Mouse (Mus musculus) stomach, postnatal 0 days (tissue): ENCODE results near the gene Gm11562. TPM values are rescaled to one million over a fixed set of nuclear protein-coding genes. Genes with fewer than 3 reads are reported as not detected.

Source experiments
- ATAC-seq: fragments of 200-750 bp; cut with Nextera tagmentation; 2 replicates; pipeline ENCODE4 v1.8.0; 2017; ENCODE audit not compliant: low FRiP score, low TSS enrichment
- DNase-seq: peaks from one replicate; pipeline ENCODE4 v3.0.0-alpha.2; 2016; ENCODE audit warnings: low spot score
- H3K27ac ChIP-seq: fragments of 300-500 bp; sonication (generic); replicated peaks from 2 replicates; pipeline ENCODE4 v1.5.1; 2014; ENCODE audit warnings: mild to moderate bottlenecking, control low read depth
- H3K27me3 ChIP-seq: fragments of 300-500 bp; sonication (generic); 2 replicates; pipeline ENCODE4 v1.6.1; 2014; ENCODE audit warnings: low read length; ENCODE audit not compliant: control insufficient read depth, insufficient read depth
- H3K36me3 ChIP-seq: fragments of 300-500 bp; sonication (generic); 2 replicates; pipeline ENCODE4 v1.6.1; 2014; ENCODE audit warnings: low read length, mixed read lengths; ENCODE audit not compliant: control insufficient read depth, insufficient read depth
- H3K4me1 ChIP-seq: fragments of 300-500 bp; sonication (generic); replicated peaks from 2 replicates; pipeline ENCODE4 v1.6.1; 2014; ENCODE audit warnings: antibody characterized with exemption; ENCODE audit not compliant: control insufficient read depth, insufficient read depth
- H3K4me2 ChIP-seq: fragments of 300-500 bp; sonication (generic); replicated peaks from 2 replicates; pipeline ENCODE4 v1.6.1; 2014; ENCODE audit warnings: low read depth, mild to moderate bottlenecking, control low read depth, moderate library complexity
- H3K4me3 ChIP-seq: fragments of 300-500 bp; sonication (generic); 2 replicates; pipeline ENCODE4 v1.5.1; 2014; ENCODE audit warnings: low read depth, low read length, control low read depth
- H3K9ac ChIP-seq: fragments of 300-500 bp; sonication (generic); 2 replicates; pipeline ENCODE4 v1.6.1; 2014; ENCODE audit warnings: mild to moderate bottlenecking, low read length, control low read depth, mixed read lengths
- H3K9me3 ChIP-seq: fragments of 300-500 bp; sonication (generic); 2 replicates; pipeline ENCODE4 v1.6.1; 2016; ENCODE audit warnings: low read length; ENCODE audit not compliant: control insufficient read depth
- CTCF ChIP-seq: IDR thresholded peaks from 2 replicates; pipeline ENCODE4 v1.5.1; 2016; ENCODE audit warnings: antibody characterized with exemption, low read depth, mild to moderate bottlenecking, moderate library complexity
- EP300 ChIP-seq: optimal IDR thresholded peaks from 2 replicates; pipeline ENCODE3; 2016; ENCODE audit warnings: antibody characterized with exemption
- WGBS: fragments of 180-500 bp; shearing (Covaris S2); extraction: QIAGEN DNeasy Blood & Tissue Kit; methylation state at CpG from one replicate; pipeline ENCODE4 v1.1.7; 2014; 5-methylcytosine and 5-hydroxymethylcytosine counted together
- polyA plus RNA-seq: library from polyadenylated mRNA; unstranded; fragments of >200 nt; fragmentation: Nextera tagmentation; extraction: Ambion mirVana; gene quantifications from 2 replicates; pipeline ENCODE4 v1.2.1, GENCODE M21; 2015

The Gm11562 gene
- polyA plus RNA-seq, 1 experiment from 2014 or later, result not detected

- no peak overlapping the region for H3K4me2 ChIP-seq
- DNase-seq (no peak), ATAC-seq (no peak)
- no peak overlapping the region for H3K4me3 ChIP-seq
- TF ChIP-seq EP300, result no peak
- no peak for TF ChIP-seq CTCF
- H3K4me1 ChIP-seq, result no peaks in the 10 kb centered on the region
- no peak overlapping the region for H3K27ac ChIP-seq
- no peaks in the 10 kb centered on the region for H3K9me3 ChIP-seq
- no peaks in the 10 kb centered on the region for H3K27me3 ChIP-seq
- no peak overlapping the region for H3K9ac ChIP-seq
- no peaks in the 10 kb centered on the region for H3K36me3 ChIP-seq
- 73% methylated on average over 6 of the region's 6 CpGs for WGBS
Measured at GRCm38 (mm10) chr11:99581564-99581963, 38.7 kb downstream of the Gm11562 start.

- Histone ChIP-seq H3K4me1 (no peaks in the 10 kb centered on the region), H3K9me3 (no peaks in the 10 kb centered on the region), H3K4me2 (no peak overlapping the region), H3K27me3 (no peaks in the 10 kb centered on the region), H3K4me3 (no peak overlapping the region), H3K27ac (no peak overlapping the region), H3K9ac (no peak overlapping the region), H3K36me3 (no peaks in the 10 kb centered on the region)
- no peak for DNase-seq
- ATAC-seq, result no peak
- 86% methylated on average over 5 of the region's 5 CpGs for WGBS
- TF ChIP-seq CTCF (no peak), EP300 (no peak)
Measured at GRCm38 (mm10) chr11:99581051-99581450, 39.2 kb downstream of the Gm11562 start.

GRCm38 (mm10) chr11:99580636-99581035 lies 39.6 kb downstream of the Gm11562 start, which contains the start of gene Krtap1-5:
Krtap1-5 (minus strand) TSS chr11:99581016.
- H3K9me3 ChIP-seq, result no peaks in the 10 kb centered on the region
- DNase-seq, result no peak
- H3K27ac ChIP-seq, result no peak within 1 kb of the TSS
- no peak within 1 kb of the TSS for H3K9ac ChIP-seq
- H3K27me3 ChIP-seq, result no peaks in the 10 kb centered on the region
- no peak for TF ChIP-seq CTCF
- no peak for TF ChIP-seq EP300
- no peak within 1 kb of the TSS for H3K4me3 ChIP-seq
- no peak within 1 kb of the TSS for H3K4me2 ChIP-seq
- ATAC-seq, result no peak
- WGBS, result 83% methylated on average over 6 of the region's 6 CpGs
- no peaks in the 10 kb centered on the region for H3K36me3 ChIP-seq
- H3K4me1 ChIP-seq, result no peaks in the 10 kb centered on the region

- no peaks in the 10 kb centered on the region for H3K27me3 ChIP-seq
- H3K36me3 ChIP-seq, result no peaks in the 10 kb centered on the region
- no peaks in the 10 kb centered on the region for H3K4me1 ChIP-seq
- no peak overlapping the region for H3K27ac ChIP-seq
- H3K9ac ChIP-seq, result no peak overlapping the region
- TF ChIP-seq CTCF (peak; percentile 95), EP300 (no peak)
- no peak overlapping the region for H3K4me3 ChIP-seq
- H3K9me3 ChIP-seq, result no peaks in the 10 kb centered on the region
- peak overlapping the region; percentile 38 for H3K4me2 ChIP-seq
- ATAC-seq, result peak; percentile 68; the same call in 1 of the 2 replicates
- DNase-seq, result peak; percentile 80
- WGBS, result 2% methylated on average over 7 of the region's 7 CpGs
Measured at GRCm38 (mm10) chr11:99574106-99574505, 46.1 kb downstream of the Gm11562 start.

GRCm38 (mm10) chr11:99573164-99573563 lies 47.1 kb downstream of the Gm11562 start:
- no peaks in the 10 kb centered on the region for H3K27me3 ChIP-seq
- TF ChIP-seq EP300 (no peak), CTCF (no peak)
- DNase-seq (no peak), ATAC-seq (no peak)
- no peaks in the 10 kb centered on the region for H3K9me3 ChIP-seq
- H3K9ac ChIP-seq, result no peak overlapping the region
- H3K4me2 ChIP-seq, result no peak overlapping the region
- 55% methylated on average over 4 of the region's 4 CpGs for WGBS
- H3K4me1 ChIP-seq, result no peaks in the 10 kb centered on the region
- H3K27ac ChIP-seq, result no peak overlapping the region
- H3K4me3 ChIP-seq, result no peak overlapping the region
- H3K36me3 ChIP-seq, result no peaks in the 10 kb centered on the region

Other genes with a start within 250 kb of the Gm11562 start
- gene Krt28, start 245.5 kb downstream of the Gm11562 start, polyA plus RNA-seq, result 0.10 TPM in 1 of 2 replicates, not detected in the other
- gene Krt10, start 231.1 kb downstream of the Gm11562 start, polyA plus RNA-seq, result 431 and 466 TPM in 2 replicates
- gene Krt12, start 198.2 kb downstream of the Gm11562 start, polyA plus RNA-seq, result 0.16 and 0.21 TPM in 2 replicates
- gene Krt20, start 182.3 kb downstream of the Gm11562 start, polyA plus RNA-seq, result 110 and 119 TPM in 2 replicates
- gene Krt23, start 127.3 kb downstream of the Gm11562 start, polyA plus RNA-seq, result 204 and 221 TPM in 2 replicates
- 0.07 TPM in 1 of 2 replicates, not detected in the other for gene Krt39, start 99.1 kb downstream of the Gm11562 start, polyA plus RNA-seq
- gene Krt40, start 77.3 kb downstream of the Gm11562 start, polyA plus RNA-seq, result not detected in 2 replicates
- gene Krtap3-3, start 69.6 kb downstream of the Gm11562 start, polyA plus RNA-seq, result not detected in 2 replicates
- 0.19 and 0.34 TPM in 2 replicates for gene Krtap3-2, start 63.6 kb downstream of the Gm11562 start, polyA plus RNA-seq
- gene Gm11939, start 61.0 kb downstream of the Gm11562 start, polyA plus RNA-seq, result not detected in 2 replicates
- gene Krtap3-1, start 53.8 kb downstream of the Gm11562 start, polyA plus RNA-seq, result not detected in 2 replicates
- not detected in 2 replicates for gene Krtap1-5, start 39.4 kb downstream of the Gm11562 start, polyA plus RNA-seq
- not detected in 2 replicates for gene Krtap1-4, start 36.8 kb downstream of the Gm11562 start, polyA plus RNA-seq
- gene Krtap1-3, start 29.1 kb downstream of the Gm11562 start, polyA plus RNA-seq, result not detected in 2 replicates
- not detected in 2 replicates for gene Krtap9-3, start 22.3 kb downstream of the Gm11562 start, polyA plus RNA-seq
- gene Gm11938, start 17.1 kb downstream of the Gm11562 start, polyA plus RNA-seq, result not detected in 2 replicates
- gene Gm11937, start 10.2 kb downstream of the Gm11562 start, polyA plus RNA-seq, result not detected in 2 replicates
- gene Krtap2-4, start 5.6 kb downstream of the Gm11562 start, polyA plus RNA-seq, result not detected in 2 replicates
- not detected in 2 replicates for gene Krtap4-1, start 7.8 kb upstream of the Gm11562 start, polyA plus RNA-seq
- gene Krtap4-2, start 14.6 kb upstream of the Gm11562 start, polyA plus RNA-seq, result not detected in 2 replicates
- gene Krtap4-7, start 23.7 kb upstream of the Gm11562 start, polyA plus RNA-seq, result not detected in 2 replicates
- not detected in 2 replicates for gene Gm11555, start 29.8 kb upstream of the Gm11562 start, polyA plus RNA-seq
- gene Gm11563, start 38.5 kb upstream of the Gm11562 start, polyA plus RNA-seq, result not detected in 2 replicates
- gene Krtap4-6, start 45.5 kb upstream of the Gm11562 start, polyA plus RNA-seq, result not detected in 2 replicates
- gene Gm14190, start 70.3 kb upstream of the Gm11562 start, polyA plus RNA-seq, result not detected in 2 replicates
- gene Gm14180, start 113.9 kb upstream of the Gm11562 start, polyA plus RNA-seq, result not detected in 2 replicates
- not detected in 2 replicates for gene Gm11595, start 152.5 kb upstream of the Gm11562 start, polyA plus RNA-seq
- gene Krtap4-8, start 160.3 kb upstream of the Gm11562 start, polyA plus RNA-seq, result not detected in 2 replicates
- gene Krtap4-9, start 164.8 kb upstream of the Gm11562 start, polyA plus RNA-seq, result not detected in 2 replicates
- gene Gm11596, start 173.0 kb upstream of the Gm11562 start, polyA plus RNA-seq, result not detected in 2 replicates
- gene Gm11569, start 178.5 kb upstream of the Gm11562 start, polyA plus RNA-seq, result not detected in 2 replicates
- not detected in 2 replicates for gene Gm11554, start 184.0 kb upstream of the Gm11562 start, polyA plus RNA-seq
- gene Krtap4-13, start 189.5 kb upstream of the Gm11562 start, polyA plus RNA-seq, result not detected in 2 replicates
- not detected in 2 replicates for gene Gm11564, start 195.2 kb upstream of the Gm11562 start, polyA plus RNA-seq
- not detected in 2 replicates for gene 2300003K06Rik, start 217.6 kb upstream of the Gm11562 start, polyA plus RNA-seq
- not detected in 2 replicates for gene Krtap4-16, start 231.2 kb upstream of the Gm11562 start, polyA plus RNA-seq
- not detected in 2 replicates for gene Gm11568, start 237.5 kb upstream of the Gm11562 start, polyA plus RNA-seq
- not detected in 2 replicates for gene Gm11559, start 244.0 kb upstream of the Gm11562 start, polyA plus RNA-seq